Mouse (Mus musculus): ENCODE data around the gene Rnf186. TPM values are rescaled to one million over a fixed set of nuclear protein-coding genes. Genes with fewer than 3 reads are reported as not detected.

Gene Rnf186
- polyA plus RNA-seq, 1 experiment from 2014 or later, result not detected

DNA sequence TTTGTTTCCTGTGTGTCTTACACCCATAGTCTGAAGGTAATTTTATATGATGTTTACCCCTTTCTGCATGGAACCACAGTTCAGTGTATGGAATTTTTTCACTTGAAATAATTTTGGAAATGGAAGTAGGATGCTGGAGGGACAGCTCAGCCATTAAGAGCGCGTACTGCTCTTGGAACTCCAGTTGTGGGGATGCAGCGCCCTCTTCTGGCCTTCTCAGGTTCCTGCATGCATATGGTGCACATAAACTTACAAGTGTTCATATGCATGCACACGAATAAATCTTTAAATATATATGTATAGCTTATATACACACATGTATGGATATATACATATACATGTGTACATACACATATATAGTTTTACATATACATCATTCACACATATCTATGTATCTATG lies 30.2 kb downstream of the Rnf186 start:
- no peaks in the 10 kb centered on the region for H3K9me3 ChIP-seq (replicated peaks)
- no peak overlapping the region for H3K4me2 ChIP-seq
- no peaks in the 10 kb centered on the region for H3K36me3 ChIP-seq
- no peak for ATAC-seq
- no peaks in the 10 kb centered on the region for H3K27me3 ChIP-seq (replicated peaks)
- no peak overlapping the region for H3K9ac ChIP-seq
- no peak overlapping the region for H3K27ac ChIP-seq
- 59% methylated on average over 4 of the region's 4 CpGs for WGBS (ENCODE audit: insufficient replicate concordance)
- H3K4me3 ChIP-seq, result no peak overlapping the region
- 0 out of 2 replicates have a peak, but pooled peaks cover 3% of the 10 kb centered on the region for H3K4me1 ChIP-seq

DNA sequence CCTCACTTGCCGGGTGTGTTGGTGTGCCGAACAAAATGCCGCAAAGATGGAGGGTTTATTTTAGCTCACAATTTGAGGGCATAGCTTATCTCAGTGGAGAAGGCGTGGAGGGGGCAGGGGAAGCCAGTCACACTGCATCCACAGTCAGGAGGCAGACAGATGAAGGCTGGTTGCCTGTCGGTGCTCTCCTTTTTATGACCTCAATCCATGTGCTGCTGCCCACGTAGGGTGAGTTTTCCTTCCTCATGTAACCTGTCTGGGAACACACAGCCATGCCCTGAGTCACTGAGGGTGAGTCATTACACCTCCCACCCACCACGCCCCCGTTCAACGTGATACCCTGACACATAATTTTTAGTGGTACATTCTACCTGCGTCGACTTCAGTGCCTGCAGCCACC lies 31.7 kb downstream of the Rnf186 start:
- Histone ChIP-seq H3K4me3 (no peak overlapping the region), H3K4me1 (0 out of 2 replicates have a peak, but pooled peaks cover 3% of the 10 kb centered on the region), H3K36me3 (no peaks in the 10 kb centered on the region), H3K27ac (no peak overlapping the region), H3K4me2 (no peak overlapping the region), H3K27me3 (replicated peaks) (no peaks in the 10 kb centered on the region), H3K9me3 (replicated peaks) (no peaks in the 10 kb centered on the region), H3K9ac (no peak overlapping the region)
- WGBS (ENCODE audit: insufficient replicate concordance), result 59% methylated on average over 11 of the region's 11 CpGs
- ATAC-seq, result no peak

DNA sequence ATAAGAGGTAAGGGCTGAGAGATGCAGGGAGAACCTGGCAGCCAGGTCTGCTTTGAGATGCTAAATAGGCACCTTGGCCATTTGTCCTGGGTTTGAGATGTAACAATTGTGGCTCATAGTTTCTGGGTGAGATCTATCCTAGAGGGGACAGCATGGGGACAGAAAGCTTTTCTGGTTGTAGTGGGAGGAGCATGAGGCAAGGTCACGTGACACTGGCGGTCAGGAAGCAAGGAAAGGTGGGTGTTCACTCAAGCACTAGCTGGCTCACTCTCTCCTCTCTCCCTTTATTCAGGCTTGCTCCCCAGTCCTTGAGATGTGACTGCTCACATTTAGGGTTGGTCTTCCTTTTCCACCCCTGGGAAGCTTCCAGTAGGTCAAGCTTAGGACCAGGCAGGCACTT lies 34.1 kb downstream of the Rnf186 start:
- H3K27ac ChIP-seq, result no peak overlapping the region
- no peak for ATAC-seq
- 37% methylated on average over 2 of the region's 2 CpGs for WGBS (ENCODE audit: insufficient replicate concordance)
- H3K9me3 ChIP-seq (replicated peaks), result no peaks in the 10 kb centered on the region
- no peak overlapping the region for H3K4me2 ChIP-seq
- H3K4me1 ChIP-seq, result 0 out of 2 replicates have a peak, but pooled peaks cover 3% of the 10 kb centered on the region
- H3K4me3 ChIP-seq, result no peak overlapping the region
- no peaks in the 10 kb centered on the region; the same call in 1 of the 2 replicates for H3K27me3 ChIP-seq (replicated peaks)
- no peak overlapping the region for H3K9ac ChIP-seq
- no peaks in the 10 kb centered on the region for H3K36me3 ChIP-seq

DNA sequence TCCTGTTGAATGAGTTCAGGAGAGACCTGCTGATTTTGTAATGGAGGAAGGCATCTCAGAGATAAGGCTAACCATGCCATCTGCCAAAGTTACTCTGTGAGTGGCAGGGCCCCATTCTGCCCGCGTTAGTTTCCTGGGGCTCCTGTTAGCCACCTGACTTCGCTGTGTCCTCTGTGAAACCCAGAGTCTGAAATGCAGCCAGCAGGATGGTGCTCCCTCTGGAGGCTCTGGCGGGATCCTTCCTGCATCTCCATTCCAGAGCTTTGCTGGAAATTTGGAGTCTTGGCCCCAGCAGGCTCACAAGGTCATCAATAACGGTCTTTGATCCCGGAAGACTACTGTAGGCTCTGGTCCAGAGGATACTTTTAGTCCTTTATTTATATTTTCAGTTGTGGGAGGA lies 34.5 kb downstream of the Rnf186 start:
- Histone ChIP-seq H3K27me3 (replicated peaks) (no peaks in the 10 kb centered on the region; the same call in 1 of the 2 replicates), H3K9ac (no peak overlapping the region), H3K9me3 (replicated peaks) (no peaks in the 10 kb centered on the region), H3K4me1 (0 out of 2 replicates have a peak, but pooled peaks cover 3% of the 10 kb centered on the region), H3K27ac (no peak overlapping the region), H3K36me3 (no peaks in the 10 kb centered on the region), H3K4me2 (no peak overlapping the region), H3K4me3 (no peak overlapping the region)
- no peak for ATAC-seq
- WGBS (ENCODE audit: insufficient replicate concordance), result 19% methylated on average over 6 of the region's 6 CpGs

DNA sequence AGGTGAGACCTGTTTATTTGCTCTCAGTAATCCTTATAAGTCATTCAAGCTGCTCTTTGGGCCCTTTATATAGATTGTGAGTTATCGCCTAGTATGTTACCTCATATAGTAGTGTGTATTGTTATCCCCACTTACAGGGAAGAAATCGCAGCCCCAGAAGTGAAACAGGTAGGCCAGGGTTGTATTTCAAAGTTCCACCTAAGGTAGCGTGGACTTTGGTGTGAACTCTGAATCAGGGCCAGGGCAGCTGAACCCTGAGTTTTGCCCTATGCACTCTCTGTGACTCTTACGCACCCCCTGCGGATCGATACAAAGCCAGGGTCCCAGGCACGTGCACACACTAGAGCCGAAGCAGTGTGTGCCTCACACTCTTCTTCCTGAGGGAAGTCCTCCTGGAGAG lies 37.2 kb downstream of the Rnf186 start:
- 0 out of 2 replicates have a peak, but pooled peaks cover 3% of the 10 kb centered on the region for H3K4me1 ChIP-seq
- no peak overlapping the region for H3K4me2 ChIP-seq
- no peak overlapping the region for H3K4me3 ChIP-seq
- H3K27me3 ChIP-seq (replicated peaks), result peaks cover 3% of the 10 kb centered on the region; the same call in 1 of the 2 replicates
- no peak overlapping the region for H3K9ac ChIP-seq
- H3K9me3 ChIP-seq (replicated peaks), result no peaks in the 10 kb centered on the region
- WGBS (ENCODE audit: insufficient replicate concordance), result 69% methylated on average over 8 of the region's 8 CpGs
- no peak overlapping the region for H3K27ac ChIP-seq
- ATAC-seq, result no peak
- no peaks in the 10 kb centered on the region for H3K36me3 ChIP-seq

DNA sequence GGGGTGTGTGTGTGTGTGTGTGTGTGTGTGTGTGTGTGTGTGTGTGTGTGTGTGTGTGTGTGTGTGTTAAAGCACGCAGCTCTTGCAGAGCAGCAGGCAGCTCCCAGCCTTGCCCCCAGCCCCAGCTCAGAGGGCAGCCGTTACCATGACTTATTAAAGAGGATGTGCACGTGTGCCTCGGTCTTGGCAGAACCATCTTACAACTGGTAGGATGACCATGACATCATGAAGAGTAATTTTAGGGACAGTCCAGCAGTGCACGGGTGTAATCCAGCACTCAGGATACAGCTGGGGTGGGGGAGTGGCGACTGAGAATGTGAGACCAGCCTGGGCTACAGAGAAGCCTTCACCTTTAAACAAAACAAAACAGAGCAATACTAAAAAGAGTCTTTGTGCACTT lies 38.3 kb downstream of the Rnf186 start:
- ATAC-seq, result no peak
- no peak overlapping the region for H3K9ac ChIP-seq
- no peak overlapping the region for H3K27ac ChIP-seq
- H3K4me3 ChIP-seq, result no peak overlapping the region
- WGBS (ENCODE audit: insufficient replicate concordance), result 50% methylated on average over 5 of the region's 6 CpGs
- H3K36me3 ChIP-seq, result no peaks in the 10 kb centered on the region
- peaks cover 3% of the 10 kb centered on the region; the same call in 1 of the 2 replicates for H3K27me3 ChIP-seq (replicated peaks)
- H3K4me1 ChIP-seq, result 0 out of 2 replicates have a peak, but pooled peaks cover 3% of the 10 kb centered on the region
- no peak overlapping the region for H3K4me2 ChIP-seq
- H3K9me3 ChIP-seq (replicated peaks), result no peaks in the 10 kb centered on the region

DNA sequence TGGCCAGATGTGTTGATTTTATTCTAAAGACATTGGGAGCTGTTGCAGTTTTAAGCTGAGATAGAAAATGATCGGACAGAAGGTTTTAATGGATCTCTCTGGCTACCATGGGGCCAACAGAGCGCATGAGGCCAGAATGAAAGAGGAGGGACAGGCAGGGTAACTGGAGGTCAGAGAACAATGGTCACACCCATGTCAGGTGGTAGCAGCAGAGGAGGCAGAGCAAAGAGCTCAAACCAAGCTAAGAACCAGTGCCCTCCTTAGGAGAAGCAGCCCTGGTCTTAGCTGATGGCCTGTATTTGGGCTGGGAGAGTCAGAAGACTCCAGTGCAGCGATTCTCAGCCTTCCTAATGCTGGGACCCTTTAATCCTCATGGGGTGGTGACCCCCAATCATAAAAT lies 40.4 kb downstream of the Rnf186 start:
- no peak overlapping the region for H3K9ac ChIP-seq
- H3K27me3 ChIP-seq (replicated peaks), result peaks cover 3% of the 10 kb centered on the region; the same call in 1 of the 2 replicates
- no peaks in the 10 kb centered on the region for H3K36me3 ChIP-seq
- 59% methylated on average over 3 of the region's 3 CpGs for WGBS (ENCODE audit: insufficient replicate concordance)
- no peaks in the 10 kb centered on the region for H3K9me3 ChIP-seq (replicated peaks)
- H3K4me1 ChIP-seq, result no peaks in the 10 kb centered on the region
- no peak overlapping the region for H3K27ac ChIP-seq
- no peak overlapping the region for H3K4me3 ChIP-seq
- ATAC-seq, result no peak
- no peak overlapping the region for H3K4me2 ChIP-seq

DNA sequence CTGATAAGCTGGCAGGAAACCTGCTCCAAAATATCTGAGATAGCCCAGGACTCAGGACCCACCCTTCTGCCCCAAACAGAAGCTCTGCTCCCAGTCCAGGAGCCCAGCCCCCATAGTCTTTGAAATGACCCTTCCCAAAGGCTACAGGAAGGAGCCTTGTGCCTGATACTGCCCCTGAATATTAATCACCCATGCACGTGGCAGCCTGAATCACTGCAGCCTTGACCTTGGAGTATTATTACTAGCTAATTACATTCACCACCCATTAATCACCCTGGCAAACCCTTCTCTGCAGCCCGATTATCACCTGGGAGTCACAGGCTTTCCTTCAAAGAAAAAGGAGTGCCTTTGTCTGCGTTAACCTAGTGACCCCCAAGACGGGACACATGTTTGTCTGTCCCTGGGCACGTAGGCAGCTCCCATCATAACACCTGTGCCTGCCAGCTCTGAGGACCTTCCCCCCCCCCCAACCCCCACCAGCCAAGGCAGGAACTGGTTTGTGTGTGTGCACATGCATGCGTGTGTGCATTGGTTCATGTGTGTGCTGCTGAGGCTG lies 41.1 kb downstream of the Rnf186 start:
- no peaks in the 10 kb centered on the region for H3K4me1 ChIP-seq
- H3K36me3 ChIP-seq, result no peaks in the 10 kb centered on the region
- H3K4me3 ChIP-seq, result no peak overlapping the region
- H3K27ac ChIP-seq, result no peak overlapping the region
- ATAC-seq, result no peak
- no peak overlapping the region for H3K9ac ChIP-seq
- H3K27me3 ChIP-seq (replicated peaks), result peaks cover 3% of the 10 kb centered on the region; the same call in 1 of the 2 replicates
- no peaks in the 10 kb centered on the region for H3K9me3 ChIP-seq (replicated peaks)
- WGBS (ENCODE audit: insufficient replicate concordance), result 45% methylated on average over 6 of the region's 6 CpGs
- no peak overlapping the region for H3K4me2 ChIP-seq

DNA sequence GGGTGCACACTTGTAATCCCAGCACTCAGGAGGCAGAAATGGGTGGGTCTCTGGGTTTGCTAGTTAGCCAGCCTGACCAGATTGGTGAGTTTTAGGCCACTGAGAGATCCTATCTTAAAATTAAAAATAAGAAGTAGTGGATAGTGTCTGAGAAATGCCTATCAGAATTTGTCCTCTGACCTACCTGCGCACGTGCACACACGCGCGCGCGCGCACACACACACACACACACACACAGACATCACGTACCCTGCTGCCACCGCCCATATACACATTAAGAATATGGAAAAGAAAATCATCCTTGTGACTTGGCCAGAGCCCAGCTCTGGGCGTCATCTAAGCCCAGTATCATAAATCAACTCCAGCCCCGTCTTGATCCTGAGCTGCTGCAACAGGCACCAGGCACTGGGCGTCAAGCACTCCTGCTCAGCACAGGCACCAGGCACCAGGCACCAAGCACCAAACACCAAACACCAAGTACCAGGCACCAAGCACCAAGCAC lies 44.3 kb downstream of the Rnf186 start:
- H3K9ac ChIP-seq, result no peak overlapping the region
- 0 out of 2 replicates have a peak, but pooled peaks cover 3% of the 10 kb centered on the region for H3K27me3 ChIP-seq (replicated peaks)
- ATAC-seq, result no peak
- H3K9me3 ChIP-seq (replicated peaks), result no peaks in the 10 kb centered on the region
- WGBS (ENCODE audit: insufficient replicate concordance), result 84% methylated on average over 13 of the region's 13 CpGs
- H3K36me3 ChIP-seq, result no peaks in the 10 kb centered on the region
- H3K27ac ChIP-seq, result no peak overlapping the region
- no peak overlapping the region for H3K4me2 ChIP-seq
- H3K4me3 ChIP-seq, result no peak overlapping the region
- no peaks in the 10 kb centered on the region for H3K4me1 ChIP-seq

DNA sequence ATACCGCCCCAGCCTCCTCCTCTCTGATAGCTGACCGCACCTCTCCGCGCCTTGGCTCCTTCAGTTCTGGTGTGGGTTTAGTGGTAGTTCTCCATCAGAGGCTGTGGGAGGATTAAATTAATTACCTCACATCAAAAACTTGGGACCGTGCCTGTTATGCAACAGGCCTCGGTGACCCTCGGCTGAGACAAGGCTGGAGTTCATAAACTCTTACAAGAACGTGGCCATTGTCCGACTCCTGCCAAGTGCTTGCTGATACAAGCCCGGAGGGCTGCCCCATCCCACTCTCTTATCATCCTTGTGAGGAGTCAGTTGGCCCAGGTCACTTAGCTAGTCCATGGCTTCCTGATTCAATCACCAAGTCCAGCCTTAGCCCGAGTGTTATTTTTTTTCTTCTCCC lies 46.4 kb downstream of the Rnf186 start:
- no peak for ATAC-seq

DNA sequence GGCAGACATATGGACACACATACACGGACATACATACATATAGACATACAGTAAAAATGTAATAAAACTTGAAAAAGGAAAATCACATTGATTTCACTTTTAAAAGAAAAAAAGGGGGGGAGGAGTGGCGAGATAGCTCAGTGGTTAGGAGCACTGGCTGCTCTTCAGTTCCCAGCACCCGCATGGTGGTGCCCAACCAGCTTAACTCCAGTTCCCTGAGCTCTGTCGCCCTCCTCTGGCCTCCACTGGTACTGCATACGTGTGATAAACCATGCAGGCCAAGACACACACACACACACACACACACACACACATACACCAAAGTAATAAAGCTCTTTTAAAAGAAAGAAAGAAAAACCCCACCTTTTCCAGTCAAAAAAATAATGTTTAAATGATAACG lies 47.9 kb downstream of the Rnf186 start:
- H3K4me1 ChIP-seq, result peaks cover 10% of the 10 kb centered on the region
- H3K4me2 ChIP-seq, result no peak overlapping the region
- no peak overlapping the region for H3K27ac ChIP-seq
- H3K27me3 ChIP-seq (replicated peaks), result no peaks in the 10 kb centered on the region
- no peak overlapping the region for H3K4me3 ChIP-seq
- no peaks in the 10 kb centered on the region for H3K9me3 ChIP-seq (replicated peaks)
- H3K9ac ChIP-seq, result no peak overlapping the region
- WGBS (ENCODE audit: insufficient replicate concordance), result 70% methylated on average over 6 of the region's 6 CpGs
- H3K36me3 ChIP-seq, result no peaks in the 10 kb centered on the region
- ATAC-seq, result no peak

More for the DNA sequence above, 46.4 kb downstream of the Rnf186 start:
- H3K27ac ChIP-seq, result no peak overlapping the region
- no peak overlapping the region for H3K4me2 ChIP-seq
- H3K36me3 ChIP-seq, result no peaks in the 10 kb centered on the region
- no peaks in the 10 kb centered on the region for H3K9me3 ChIP-seq (replicated peaks)
- 76% methylated on average over 11 of the region's 11 CpGs for WGBS (ENCODE audit: insufficient replicate concordance)
- H3K9ac ChIP-seq, result no peak overlapping the region
- no peaks in the 10 kb centered on the region for H3K4me1 ChIP-seq
- no peak overlapping the region for H3K4me3 ChIP-seq
- no peaks in the 10 kb centered on the region for H3K27me3 ChIP-seq (replicated peaks)

Measured in liver, embryonic 12.5 days (tissue).